Mouse (Mus musculus) lung, adult 2 months (tissue): ENCODE measurements at regions not wholly inside any gene's neighbourhood (a gene's known extent, or its start where the extent isn't known, plus 50 kb on each side); places are given as distances from the start of the nearest gene placed in this dataset.
A peak's percentile ranks its signal among the peaks of the same experiment; 100 is the strongest.
"Not testable (repeated sequence)": the region's sequence is repeated elsewhere in the genome, so short reads cannot be mapped to it uniquely, and the experiment has no call there.

Source experiments
- CTCF ChIP-seq: fragments of 200-500 bp; IDR thresholded peaks from 2 replicates; pipeline ENCODE4 v1.5.1; 2011; ENCODE audit warnings: mild to moderate bottlenecking, low read length, control low read depth; ENCODE audit not compliant: insufficient read depth
- POLR2A ChIP-seq: fragments of 200-500 bp; IDR thresholded peaks from 2 replicates; pipeline ENCODE4 v1.6.1; 2011; ENCODE audit warnings: low read depth, mild to moderate bottlenecking, control low read depth, low read length, borderline replicate concordance; ENCODE audit errors: extremely low read depth

GRCm38 (mm10) chr13:61998803-61999202 is 130.9 kb upstream of the Zfp808 start:
- TF ChIP-seq POLR2A: not testable (repeated sequence)
- 0 out of 2 replicates have a peak, but pooled peaks have one; percentile 29 for TF ChIP-seq CTCF
